Mouse (Mus musculus) G1E (cell line): ENCODE data around the gene Lhx3.

ENCODE experiments used
- CTCF ChIP-seq: IDR thresholded peaks from 2 replicates; pipeline ENCODE4 v1.5.1; 2012; ENCODE audit warnings: low read depth, low read length, inconsistent platforms, mixed read lengths
- GATA1 ChIP-seq: IDR thresholded peaks from 2 replicates; pipeline ENCODE4 v1.6.1; 2012; ENCODE audit warnings: borderline replicate concordance, low read length, inconsistent platforms, mixed read lengths
- GATA2 ChIP-seq: IDR thresholded peaks from 2 replicates; pipeline ENCODE4 v1.6.1; 2012; ENCODE audit warnings: low read depth, low read length, inconsistent platforms, borderline replicate concordance
- POLR2AphosphoS5 ChIP-seq: IDR thresholded peaks from 2 replicates; pipeline ENCODE4 v1.6.1; 2012; ENCODE audit warnings: low read depth, low read length, inconsistent platforms; ENCODE audit not compliant: insufficient replicate concordance

DNA sequence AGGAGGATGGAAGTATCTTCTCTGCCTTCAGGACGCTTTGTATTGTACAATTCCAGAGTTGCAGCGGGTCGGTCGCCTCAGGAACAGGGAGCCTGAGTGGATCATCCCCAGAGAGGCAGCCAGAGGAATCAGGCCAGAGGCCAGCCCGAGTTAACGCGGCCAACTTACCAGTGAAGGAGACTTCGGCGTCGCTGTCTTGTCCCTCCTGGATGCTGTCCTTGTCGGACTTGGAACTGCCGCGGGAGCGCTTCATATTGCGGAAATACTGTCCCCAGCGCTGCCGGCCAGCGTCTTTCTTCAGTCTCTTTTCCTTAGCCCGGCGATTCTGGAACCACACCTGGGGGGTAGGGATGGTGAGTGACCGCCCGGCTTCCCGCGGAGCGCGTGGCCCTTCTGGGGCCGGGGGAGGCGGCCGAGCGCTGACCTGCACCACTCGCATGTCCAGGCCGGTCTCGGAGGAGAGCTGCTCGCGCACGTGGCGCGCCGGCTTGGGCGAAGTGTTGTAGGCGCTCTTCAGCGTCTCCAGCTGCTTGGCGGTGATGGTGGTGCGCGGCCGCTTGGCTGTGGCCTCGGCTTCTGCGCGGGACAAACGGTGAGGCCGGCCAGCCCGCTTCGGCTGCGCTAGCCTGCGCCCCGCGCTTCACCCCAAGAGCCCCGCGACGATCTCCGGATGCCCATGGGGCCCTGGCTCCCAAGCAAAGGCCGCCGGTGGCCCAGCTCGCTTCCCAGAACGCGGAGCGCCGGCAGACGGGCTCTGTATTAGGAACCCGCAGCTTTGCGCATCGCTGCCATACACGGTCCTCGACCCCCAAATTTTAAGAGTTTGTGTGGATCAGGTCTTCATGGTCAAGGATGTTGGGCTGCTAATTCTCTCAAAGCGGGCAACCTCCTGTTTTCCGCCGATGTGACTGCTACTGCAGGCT, 5.9 kb downstream of the Lhx3 start:
- TF ChIP-seq POLR2AphosphoS5 (no peak), GATA1 (no peak), CTCF (no peak), GATA2 (no peak)
